Mouse (Mus musculus) limb, embryonic 15.5 days (tissue): ENCODE measurements around the gene Rnf220. TPM values are rescaled to one million over a fixed set of nuclear protein-coding genes. Genes with fewer than 3 reads are reported as not detected.

Source experiments
- ATAC-seq: fragments of 200-750 bp; cut with Nextera tagmentation; 2 replicates; pipeline ENCODE4 v1.8.0; 2017; ENCODE audit warnings: low read depth, moderate TSS enrichment; ENCODE audit not compliant: insufficient number of reproducible peaks, low FRiP score, low TSS enrichment
- H3K27ac ChIP-seq: fragments of 300-500 bp; sonication (generic); 2 replicates; pipeline ENCODE4 v1.5.1; 2015; ENCODE audit warnings: moderate library complexity, mild to moderate bottlenecking, inconsistent platforms
- H3K27me3 ChIP-seq: fragments of 300-500 bp; sonication (generic); 2 replicates; pipeline ENCODE4 v1.6.1; 2015; ENCODE audit warnings: inconsistent platforms
- H3K36me3 ChIP-seq: fragments of 300-500 bp; sonication (generic); 2 replicates; pipeline ENCODE4 v1.6.1; 2015; ENCODE audit warnings: inconsistent platforms
- H3K4me1 ChIP-seq: fragments of 300-500 bp; sonication (generic); 2 replicates; pipeline ENCODE4 v1.6.1; 2015; ENCODE audit warnings: inconsistent platforms
- H3K4me2 ChIP-seq: fragments of 300-500 bp; sonication (generic); 2 replicates; pipeline ENCODE4 v1.6.1; 2015; ENCODE audit warnings: mild to moderate bottlenecking, inconsistent platforms
- H3K4me3 ChIP-seq: fragments of 300-500 bp; sonication (generic); 2 replicates; pipeline ENCODE4 v1.5.1; 2015; ENCODE audit warnings: mild to moderate bottlenecking, inconsistent platforms
- H3K9ac ChIP-seq: fragments of 300-500 bp; sonication (generic); 2 replicates; pipeline ENCODE4 v1.6.1; 2015; ENCODE audit warnings: inconsistent platforms
- H3K9me3 ChIP-seq: fragments of 300-500 bp; sonication (generic); 2 replicates; pipeline ENCODE4 v1.6.1; 2016; ENCODE audit warnings: inconsistent platforms
- WGBS: fragments of 180-500 bp; shearing (Covaris S2); methylation state at CpG from one replicate; pipeline ENCODE4 v1.1.7; 2015; 5-methylcytosine and 5-hydroxymethylcytosine counted together
- polyA plus RNA-seq: library from polyadenylated mRNA; unstranded; fragments of >200 nt; fragmentation: Nextera tagmentation; extraction: Ambion mirVana; gene quantifications from 2 replicates; pipeline ENCODE4 v1.2.1, GENCODE M21; 2015

Rnf220 gene
- polyA plus RNA-seq, 1 experiment from 2014 or later: 73.0 TPM

- Histone ChIP-seq H3K27ac (no peak overlapping the region), H3K36me3 (no peaks in the 10 kb centered on the region), H3K4me2 (no peak overlapping the region), H3K4me3 (no peak overlapping the region), H3K9me3 (no peaks in the 10 kb centered on the region), H3K4me1 (peaks cover 44% of the 10 kb centered on the region), H3K27me3 (peaks cover 89% of the 10 kb centered on the region), H3K9ac (no peak overlapping the region)
- no peak for ATAC-seq
- WGBS: 72% methylated on average over 9 of the region's 9 CpGs
These were observed 178.3 kb downstream of the Rnf220 start for GRCm38 (mm10) chr4:117318508-117318907.

GRCm38 (mm10) chr4:117317701-117318190 is 179.1 kb downstream of the Rnf220 start:
- H3K4me3 ChIP-seq: no peak overlapping the region
- ATAC-seq: no peak
- no peak overlapping the region for H3K9ac ChIP-seq
- no peak overlapping the region for H3K4me2 ChIP-seq
- no peak overlapping the region for H3K27ac ChIP-seq
- H3K36me3 ChIP-seq: no peaks in the 10 kb centered on the region
- no peaks in the 10 kb centered on the region for H3K9me3 ChIP-seq
- WGBS: 10% methylated on average over 18 of the region's 18 CpGs
- H3K27me3 ChIP-seq: peaks cover 89% of the 10 kb centered on the region
- H3K4me1 ChIP-seq: peaks cover 49% of the 10 kb centered on the region

- H3K9ac ChIP-seq: no peak overlapping the region
- no peak overlapping the region for H3K4me3 ChIP-seq
- peaks cover 49% of the 10 kb centered on the region for H3K4me1 ChIP-seq
- 12% methylated on average over 6 of the region's 6 CpGs for WGBS
- H3K27me3 ChIP-seq: peaks cover 82% of the 10 kb centered on the region
- ATAC-seq: 0 out of 2 replicates have a peak, but pooled peaks have one; percentile 15
- peak overlapping the region; percentile 17; the same call in 1 of the 2 replicates for H3K4me2 ChIP-seq
- H3K27ac ChIP-seq: no peak overlapping the region
- H3K9me3 ChIP-seq: no peaks in the 10 kb centered on the region
- H3K36me3 ChIP-seq: no peaks in the 10 kb centered on the region
These were observed 180.1 kb downstream of the Rnf220 start for GRCm38 (mm10) chr4:117316800-117317199.

- Histone ChIP-seq H3K9me3 (no peaks in the 10 kb centered on the region), H3K4me3 (no peak overlapping the region), H3K4me1 (peaks cover 49% of the 10 kb centered on the region), H3K9ac (no peak overlapping the region), H3K4me2 (no peak overlapping the region), H3K27me3 (peaks cover 76% of the 10 kb centered on the region), H3K36me3 (no peaks in the 10 kb centered on the region), H3K27ac (no peak overlapping the region)
- 34% methylated on average over 16 of the region's 16 CpGs for WGBS
- ATAC-seq: no peak
These were observed 181.9 kb downstream of the Rnf220 start for GRCm38 (mm10) chr4:117314849-117315500.

GRCm38 (mm10) chr4:117313085-117313424 is 183.8 kb downstream of the Rnf220 start:
- H3K36me3 ChIP-seq: no peaks in the 10 kb centered on the region
- H3K4me2 ChIP-seq: no peak overlapping the region
- 19% methylated on average over 4 of the region's 4 CpGs for WGBS
- no peak overlapping the region for H3K27ac ChIP-seq
- no peak overlapping the region for H3K9ac ChIP-seq
- no peak overlapping the region for H3K4me3 ChIP-seq
- H3K9me3 ChIP-seq: no peaks in the 10 kb centered on the region
- peaks cover 44% of the 10 kb centered on the region for H3K4me1 ChIP-seq
- ATAC-seq: no peak
- peaks cover 56% of the 10 kb centered on the region for H3K27me3 ChIP-seq

- Histone ChIP-seq H3K4me1 (peaks cover 40% of the 10 kb centered on the region), H3K9ac (no peak overlapping the region), H3K9me3 (no peaks in the 10 kb centered on the region), H3K4me3 (no peak overlapping the region), H3K36me3 (no peaks in the 10 kb centered on the region), H3K4me2 (no peak overlapping the region), H3K27me3 (peaks cover 51% of the 10 kb centered on the region), H3K27ac (no peak overlapping the region)
- ATAC-seq: no peak
- 16% methylated on average over 26 of the region's 26 CpGs for WGBS
These were observed 184.3 kb downstream of the Rnf220 start for GRCm38 (mm10) chr4:117312416-117313084.

GRCm38 (mm10) chr4:117311891-117312290 is 185.0 kb downstream of the Rnf220 start:
- Histone ChIP-seq H3K36me3 (no peaks in the 10 kb centered on the region), H3K27me3 (peaks cover 45% of the 10 kb centered on the region), H3K4me2 (no peak overlapping the region), H3K9ac (no peak overlapping the region), H3K9me3 (no peaks in the 10 kb centered on the region), H3K27ac (no peak overlapping the region), H3K4me1 (peaks cover 40% of the 10 kb centered on the region), H3K4me3 (no peak overlapping the region)
- ATAC-seq: no peak
- 29% methylated on average over 5 of the region's 5 CpGs for WGBS

GRCm38 (mm10) chr4:117309427-117309826 is 187.4 kb downstream of the Rnf220 start:
- no peak for ATAC-seq

GRCm38 (mm10) chr4:117307270-117307669 is 189.6 kb downstream of the Rnf220 start:
- Histone ChIP-seq H3K27me3 (peaks cover 50% of the 10 kb centered on the region), H3K36me3 (no peaks in the 10 kb centered on the region), H3K9me3 (no peaks in the 10 kb centered on the region), H3K4me2 (no peak overlapping the region), H3K4me3 (no peak overlapping the region), H3K27ac (no peak overlapping the region), H3K4me1 (peaks cover 31% of the 10 kb centered on the region), H3K9ac (no peak overlapping the region)
- no peak for ATAC-seq
- WGBS: 29% methylated on average over 6 of the region's 6 CpGs

More at GRCm38 (mm10) chr4:117309427-117309826, 187.4 kb downstream of the Rnf220 start:
- H3K36me3 ChIP-seq: no peaks in the 10 kb centered on the region
- peaks cover 45% of the 10 kb centered on the region for H3K27me3 ChIP-seq
- peaks cover 22% of the 10 kb centered on the region for H3K4me1 ChIP-seq
- no peak overlapping the region for H3K27ac ChIP-seq
- no peaks in the 10 kb centered on the region for H3K9me3 ChIP-seq
- WGBS: 95% methylated on average over 1 of the region's 1 CpGs
- H3K4me2 ChIP-seq: no peak overlapping the region
- H3K9ac ChIP-seq: no peak overlapping the region
- no peak overlapping the region for H3K4me3 ChIP-seq

GRCm38 (mm10) chr4:117305461-117305860 is 191.4 kb downstream of the Rnf220 start:
- no peaks in the 10 kb centered on the region for H3K9me3 ChIP-seq
- no peak overlapping the region for H3K4me2 ChIP-seq
- H3K4me1 ChIP-seq: peaks cover 29% of the 10 kb centered on the region
- H3K36me3 ChIP-seq: no peaks in the 10 kb centered on the region
- H3K27ac ChIP-seq: no peak overlapping the region
- no peak for ATAC-seq
- H3K9ac ChIP-seq: no peak overlapping the region
- 55% methylated on average over 6 of the region's 7 CpGs for WGBS
- no peak overlapping the region for H3K4me3 ChIP-seq
- peaks cover 58% of the 10 kb centered on the region for H3K27me3 ChIP-seq

- H3K4me2 ChIP-seq: peak overlapping the region; percentile 86
- ATAC-seq: no peak
- 6% methylated on average over 54 of the region's 54 CpGs for WGBS
- peak overlapping the region; percentile 28; the same call in 1 of the 2 replicates for H3K9ac ChIP-seq
- H3K27ac ChIP-seq: no peak overlapping the region
- peaks cover 62% of the 10 kb centered on the region for H3K27me3 ChIP-seq
- H3K36me3 ChIP-seq: no peaks in the 10 kb centered on the region
- no peaks in the 10 kb centered on the region for H3K9me3 ChIP-seq
- H3K4me1 ChIP-seq: peaks cover 29% of the 10 kb centered on the region
- H3K4me3 ChIP-seq: peak overlapping the region; percentile 41
These were observed 192.4 kb downstream of the Rnf220 start for GRCm38 (mm10) chr4:117304239-117305025.
